Mouse (Mus musculus) small intestine, adult 2 months (tissue): ENCODE measurements at regions not wholly inside any gene's neighbourhood (a gene's known extent, or its start where the extent isn't known, plus 50 kb on each side); places are given as distances from the start of the nearest gene placed in this dataset.

Source experiments
- H3K27ac ChIP-seq: fragments of 200-500 bp; 2 replicates; pipeline ENCODE4 v1.5.1; 2012; ENCODE audit warnings: low read depth, low read length, control low read depth, inconsistent platforms; ENCODE audit not compliant: insufficient read depth
- H3K27me3 ChIP-seq: fragments of 200-500 bp; 2 replicates; pipeline ENCODE4 v1.6.1; 2012; ENCODE audit warnings: mild to moderate bottlenecking, moderate library complexity, low read length, inconsistent platforms; ENCODE audit not compliant: control insufficient read depth, insufficient read depth
- H3K36me3 ChIP-seq: fragments of 200-500 bp; 2 replicates; pipeline ENCODE4 v1.6.1; 2012; ENCODE audit warnings: mild to moderate bottlenecking, low read length, control low read depth, inconsistent platforms; ENCODE audit not compliant: control insufficient read depth, insufficient read depth
- H3K4me1 ChIP-seq: fragments of 200-500 bp; 2 replicates; pipeline ENCODE4 v1.6.1; 2012; ENCODE audit warnings: low read length, inconsistent platforms, mixed read lengths; ENCODE audit not compliant: control insufficient read depth, insufficient read depth, insufficient read length
- H3K4me3 ChIP-seq: fragments of 200-500 bp; 2 replicates; pipeline ENCODE4 v1.5.1; 2012; ENCODE audit warnings: low read depth, mild to moderate bottlenecking, control low read depth, inconsistent platforms, low read length, moderate library complexity
- CTCF ChIP-seq: fragments of 200-500 bp; IDR thresholded peaks from 2 replicates; pipeline ENCODE4 v1.5.1; 2012; ENCODE audit warnings: low read depth, mild to moderate bottlenecking, control low read depth, inconsistent platforms, low read length, moderate library complexity, mixed read lengths; ENCODE audit not compliant: insufficient replicate concordance, insufficient read length; ENCODE audit errors: extremely low read depth
- POLR2A ChIP-seq: fragments of 200-500 bp; IDR thresholded peaks from 2 replicates; pipeline ENCODE4 v1.6.1; 2012; ENCODE audit warnings: low read depth, mild to moderate bottlenecking, control low read depth, inconsistent platforms, low read length, moderate library complexity
- WGBS: fragments of 180-500 bp; shearing (Covaris S2); methylation state at CpG from one replicate; pipeline ENCODE4 v1.1.7; 2018; 5-methylcytosine and 5-hydroxymethylcytosine counted together

- Histone ChIP-seq H3K27me3 (no peaks in the 10 kb centered on the region), H3K36me3 (no peaks in the 10 kb centered on the region), H3K27ac (no peak overlapping the region), H3K4me1 (peaks cover 5% of the 10 kb centered on the region; the same call in 1 of the 2 replicates), H3K4me3 (no peak overlapping the region)
- no peak for TF ChIP-seq POLR2A
- TF ChIP-seq CTCF, result no peak
- WGBS, result 81% methylated on average over 5 of the region's 5 CpGs
Measured at GRCm38 (mm10) chr17:84888525-84888924, 68.0 kb upstream of the Ppm1b start.

GRCm38 (mm10) chr17:84890871-84891599 lies 65.5 kb upstream of the Ppm1b start:
- 63% methylated on average over 12 of the region's 12 CpGs for WGBS
- no peaks in the 10 kb centered on the region for H3K36me3 ChIP-seq
- no peaks in the 10 kb centered on the region for H3K27me3 ChIP-seq
- H3K4me1 ChIP-seq, result peaks cover 15% of the 10 kb centered on the region; the same call in 1 of the 2 replicates
- no peak overlapping the region for H3K27ac ChIP-seq
- no peak overlapping the region for H3K4me3 ChIP-seq
- TF ChIP-seq CTCF (no peak), POLR2A (no peak)

- 26% methylated on average over 16 of the region's 16 CpGs for WGBS
- TF ChIP-seq CTCF (no peak), POLR2A (no peak)
- Histone ChIP-seq H3K36me3 (no peaks in the 10 kb centered on the region), H3K27ac (peak overlapping the region; percentile 94), H3K27me3 (no peaks in the 10 kb centered on the region), H3K4me1 (peaks cover 23% of the 10 kb centered on the region; the same call in 1 of the 2 replicates), H3K4me3 (no peak overlapping the region)
Measured at GRCm38 (mm10) chr17:84893273-84894033, 63.1 kb upstream of the Ppm1b start.

- no peaks in the 10 kb centered on the region for H3K36me3 ChIP-seq
- WGBS, result 36% methylated on average over 3 of the region's 3 CpGs
- no peak for TF ChIP-seq CTCF
- no peak for TF ChIP-seq POLR2A
- H3K4me1 ChIP-seq, result peaks cover 25% of the 10 kb centered on the region; the same call in 1 of the 2 replicates
- H3K27ac ChIP-seq, result peak overlapping the region; percentile 44; the same call in 1 of the 2 replicates
- H3K4me3 ChIP-seq, result no peak overlapping the region
- H3K27me3 ChIP-seq, result no peaks in the 10 kb centered on the region
Measured at GRCm38 (mm10) chr17:84895526-84895925, 61.0 kb upstream of the Ppm1b start.

- H3K36me3 ChIP-seq, result no peaks in the 10 kb centered on the region
- H3K27me3 ChIP-seq, result no peaks in the 10 kb centered on the region
- 38% methylated on average over 5 of the region's 5 CpGs for WGBS
- H3K4me3 ChIP-seq, result no peak overlapping the region
- peak overlapping the region; percentile 44; the same call in 1 of the 2 replicates for H3K27ac ChIP-seq
- no peak for TF ChIP-seq POLR2A
- no peak for TF ChIP-seq CTCF
- peaks cover 25% of the 10 kb centered on the region; the same call in 1 of the 2 replicates for H3K4me1 ChIP-seq
Measured at GRCm38 (mm10) chr17:84896572-84896971, 60.0 kb upstream of the Ppm1b start.

- H3K36me3 ChIP-seq, result no peaks in the 10 kb centered on the region
- TF ChIP-seq POLR2A (no peak), CTCF (no peak)
- 93% methylated on average over 4 of the region's 4 CpGs for WGBS
- no peak overlapping the region for H3K27ac ChIP-seq
- H3K4me3 ChIP-seq, result no peak overlapping the region
- H3K27me3 ChIP-seq, result no peaks in the 10 kb centered on the region
- peaks cover 19% of the 10 kb centered on the region; the same call in 1 of the 2 replicates for H3K4me1 ChIP-seq
Measured at GRCm38 (mm10) chr17:84898407-84898806, 58.1 kb upstream of the Ppm1b start.

- no peak for TF ChIP-seq POLR2A
- no peak for TF ChIP-seq CTCF
- H3K36me3 ChIP-seq, result no peaks in the 10 kb centered on the region
- H3K4me3 ChIP-seq, result no peak overlapping the region
- no peak overlapping the region for H3K27ac ChIP-seq
- H3K27me3 ChIP-seq, result no peaks in the 10 kb centered on the region
- H3K4me1 ChIP-seq, result no peaks in the 10 kb centered on the region
- 93% methylated on average over 9 of the region's 9 CpGs for WGBS
Measured at GRCm38 (mm10) chr17:84903625-84904337, 52.8 kb upstream of the Ppm1b start.
